Mouse (Mus musculus) lung, postnatal 25 days (tissue): Measurements from ENCODE around the gene Dars2.

Source experiments
- DNase-seq: peaks from one replicate; pipeline ENCODE4 v3.0.0; 2022; ENCODE audit warnings: low spot score

Dars2 gene

GRCm38 (mm10) chr1:161070352-161071271, at the start of gene Dars2, which contains the start of gene Cenpl:
Gene Dars2 (minus strand): TSS chr1:161070658.
Gene Cenpl (plus strand): TSS chr1:161070713.
- DNase-seq, result peak; percentile 98

- no peak for DNase-seq
Observed at GRCm38 (mm10) chr1:161114591-161114990, 44.1 kb upstream of the Dars2 start.

- no peak for DNase-seq
Observed at GRCm38 (mm10) chr1:161109216-161109615, 38.8 kb upstream of the Dars2 start.

GRCm38 (mm10) chr1:161103842-161104241, 33.4 kb upstream of the Dars2 start:
- DNase-seq, result no peak

GRCm38 (mm10) chr1:161099721-161100405, 29.4 kb upstream of the Dars2 start:
- DNase-seq, result no peak

- DNase-seq, result no peak
Observed at GRCm38 (mm10) chr1:161077243-161077642, 6.8 kb upstream of the Dars2 start.

- no peak for DNase-seq
Observed at GRCm38 (mm10) chr1:161076238-161076637, 5.8 kb upstream of the Dars2 start.

- DNase-seq, result no peak
Observed at GRCm38 (mm10) chr1:161071272-161071620, 788 bp upstream of the Dars2 start.

DNA sequence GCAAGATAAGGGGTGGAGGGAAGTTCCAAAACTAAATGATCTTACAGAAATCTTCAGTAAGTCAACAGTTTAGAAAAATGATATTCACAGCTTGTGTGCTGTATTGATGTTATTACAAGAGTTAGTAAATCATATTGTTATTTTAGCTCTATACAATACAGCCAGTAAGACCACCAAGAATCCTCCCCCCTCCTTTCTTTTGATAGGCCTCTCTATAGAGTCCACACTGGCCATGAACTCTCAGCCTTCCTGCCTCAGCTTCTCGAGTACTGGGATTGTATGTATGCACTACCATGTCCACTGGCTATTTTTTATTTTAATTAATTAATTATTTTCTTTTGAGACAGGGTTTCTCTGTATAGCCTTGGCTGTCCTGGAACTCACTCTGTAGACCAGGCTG, 7.1 kb downstream of the Dars2 start:
- DNase-seq, result no peak

GRCm38 (mm10) chr1:161057164-161057563, 13.3 kb downstream of the Dars2 start:
- DNase-seq, result no peak

GRCm38 (mm10) chr1:161046972-161047371, 23.5 kb downstream of the Dars2 start:
- DNase-seq, result no peak

- DNase-seq, result no peak
Observed at GRCm38 (mm10) chr1:161041261-161042020, 29.0 kb downstream of the Dars2 start.

DNA sequence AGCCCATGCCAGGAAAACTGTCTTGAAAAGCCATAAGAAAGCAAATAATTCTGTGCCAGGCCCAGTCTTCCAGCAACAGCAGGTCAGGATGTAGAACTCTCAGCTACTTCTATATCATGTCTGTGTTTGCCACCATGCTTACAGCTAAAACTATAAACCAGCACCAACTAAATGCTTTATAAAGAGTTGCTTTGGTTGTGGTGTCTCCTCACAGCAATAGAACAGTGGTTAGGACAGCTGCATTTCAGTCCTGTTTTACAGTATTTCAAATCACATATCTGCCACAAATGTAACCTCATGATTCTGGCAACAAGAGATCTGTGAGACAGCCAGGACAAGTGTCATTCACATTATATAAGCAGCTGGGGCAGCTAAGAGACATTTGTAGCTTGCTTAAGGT, 29.6 kb downstream of the Dars2 start:
- DNase-seq, result no peak

DNA sequence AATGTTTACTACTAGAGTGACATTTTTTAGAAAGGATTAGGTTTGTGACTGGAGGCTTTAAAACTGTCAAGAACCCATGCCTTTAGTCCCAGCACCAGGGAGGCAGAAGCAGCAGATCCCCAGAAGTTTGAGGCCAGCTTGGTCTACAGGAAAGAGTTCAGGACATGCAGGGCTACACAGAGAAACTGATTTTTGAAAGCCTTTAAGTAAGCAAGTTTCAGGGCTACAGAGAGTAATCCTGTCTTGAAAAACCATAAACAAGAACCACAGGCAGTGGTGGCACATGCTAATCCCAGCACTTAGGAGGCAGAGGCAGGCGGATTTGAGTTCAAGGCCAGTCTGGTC, 30.1 kb downstream of the Dars2 start:
- DNase-seq, result no peak

GRCm38 (mm10) chr1:161039741-161040425, 30.6 kb downstream of the Dars2 start:
- DNase-seq, result no peak

GRCm38 (mm10) chr1:161038968-161039721, 31.3 kb downstream of the Dars2 start:
- DNase-seq, result no peak

- no peak for DNase-seq
Observed at GRCm38 (mm10) chr1:161038004-161038403, 32.5 kb downstream of the Dars2 start.

GRCm38 (mm10) chr1:161037599-161037998, 32.9 kb downstream of the Dars2 start:
- DNase-seq, result no peak

GRCm38 (mm10) chr1:161037026-161037425, 33.4 kb downstream of the Dars2 start:
- DNase-seq, result no peak

GRCm38 (mm10) chr1:161036411-161036841, 34.0 kb downstream of the Dars2 start:
- DNase-seq, result no peak

DNA sequence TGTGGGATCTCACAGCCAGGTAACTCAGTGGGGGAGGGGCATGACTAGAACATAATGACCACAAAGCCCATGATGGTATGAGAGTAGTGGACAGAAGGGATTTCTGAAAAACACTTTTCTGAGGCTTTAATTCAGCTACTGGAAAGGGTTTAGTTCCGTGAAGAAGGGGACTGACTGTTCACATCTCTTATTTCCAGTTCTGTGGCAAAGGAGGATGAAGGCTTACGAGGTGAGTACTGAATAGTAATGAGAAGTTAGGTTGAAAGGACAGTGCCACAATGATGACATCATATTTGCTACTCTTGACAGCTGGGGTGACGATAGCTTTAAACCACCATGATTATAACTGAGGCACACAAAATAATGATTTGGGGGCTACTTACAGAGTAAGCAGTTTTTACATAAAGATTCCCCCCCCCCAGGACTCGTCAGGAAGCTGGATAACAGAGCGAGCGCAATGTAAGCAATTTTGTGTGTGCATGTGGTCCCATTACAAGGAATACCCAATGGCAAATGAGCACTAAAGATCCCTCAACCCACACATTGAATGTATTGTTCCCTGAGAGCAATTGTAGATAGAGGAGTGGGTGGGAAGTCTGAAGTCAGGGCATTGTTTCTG, 34.6 kb downstream of the Dars2 start:
- peak; percentile 7 for DNase-seq
